Mouse (Mus musculus): Measurements from ENCODE around the gene Llcfc1. TPM values are rescaled to one million over a fixed set of nuclear protein-coding genes. Genes with fewer than 3 reads are reported as not detected.

Gene Llcfc1
- polyA plus RNA-seq, 1 experiment from 2014 or later: not detected

Other genes starting within 250 kb of the Llcfc1 start
- not detected in 3 replicates for gene Gm10334, start 238.3 kb upstream of the Llcfc1 start, polyA plus RNA-seq (2018)
- gene Prss1, start 225.5 kb upstream of the Llcfc1 start, polyA plus RNA-seq (2018): not detected in 3 replicates
- gene Prss2, start 162.6 kb upstream of the Llcfc1 start, polyA plus RNA-seq (2018): not detected in 3 replicates
- gene Ephb6, start 78.9 kb upstream of the Llcfc1 start, polyA plus RNA-seq (2018): 0.25 to 0.49 TPM (median 0.26 TPM) in 3 replicates
- gene Trpv6, start 48.0 kb upstream of the Llcfc1 start, polyA plus RNA-seq (2018): not detected in 3 replicates
- not detected in 3 replicates for gene Trpv5, start 3.7 kb upstream of the Llcfc1 start, polyA plus RNA-seq (2018)
- not detected in 3 replicates for gene Kel, start 19.9 kb downstream of the Llcfc1 start, polyA plus RNA-seq (2018)
- gene Olfr459, start 90.7 kb downstream of the Llcfc1 start, polyA plus RNA-seq (2018): not detected in 3 replicates
- gene Pip, start 163.1 kb downstream of the Llcfc1 start, polyA plus RNA-seq (2018): not detected in 3 replicates
- gene Sval2, start 168.6 kb downstream of the Llcfc1 start, polyA plus RNA-seq (2018): not detected in 3 replicates

All from macrophage (primary cell).